Mouse (Mus musculus) CH12.LX (cell line): ENCODE results near the gene Gpr152.
"Not testable (repeated sequence)": the region's sequence is repeated elsewhere in the genome, so short reads cannot be mapped to it uniquely, and the experiment has no call there.

Source experiments
- CHD2 ChIP-seq: IDR thresholded peaks from 2 replicates; pipeline ENCODE4 v1.6.1; 2011; ENCODE audit warnings: low read length, improper control_type of control experiment
- CTCF ChIP-seq, 2 experiments: IDR thresholded peaks in 1 of 2; conservative IDR thresholded peaks in 1 of 2; 2 replicates each; pipeline ENCODE4 v1.5.1; 2011 to 2012; ENCODE audit warnings: low read depth in 2 of 2, low read length in 2 of 2, improper control_type of control experiment in 1 of 2, inconsistent platforms in 1 of 2, mild to moderate bottlenecking in 1 of 2, moderate library complexity in 1 of 2
- EP300 ChIP-seq: IDR thresholded peaks from 2 replicates; pipeline ENCODE4 v1.6.1; 2011; ENCODE audit warnings: low read length, improper control_type of control experiment
- HCFC1 ChIP-seq: IDR thresholded peaks from 2 replicates; pipeline ENCODE4 v1.6.1; 2012; ENCODE audit warnings: low read depth, mild to moderate bottlenecking, inconsistent platforms, low read length, improper control_type of control experiment
- MAX ChIP-seq: IDR thresholded peaks from 2 replicates; pipeline ENCODE4 v1.6.1; 2011; ENCODE audit warnings: low read length, improper control_type of control experiment
- ZMIZ1 ChIP-seq: IDR thresholded peaks from 2 replicates; pipeline ENCODE4 v1.6.1; 2012; ENCODE audit warnings: low read depth, mild to moderate bottlenecking, inconsistent platforms, low read length, improper control_type of control experiment
- ZNF384 ChIP-seq: IDR thresholded peaks from 2 replicates; pipeline ENCODE4 v1.6.1; 2012; ENCODE audit warnings: low read depth, low read length, improper control_type of control experiment, inconsistent platforms

GRCm38 (mm10) chr19:4121896-4122295 lies 17.7 kb upstream of the Gpr152 start:
- not testable (repeated sequence) for TF ChIP-seq CTCF (conservative IDR thresholded peaks at IDR 0.05 in 1 of 2, IDR thresholded peaks at IDR 0.05 in 1 of 2; ENCODE audit: low read depth in 2 of 2, low read length in 2 of 2); HCFC1; EP300; CHD2; ZMIZ1; ZNF384; MAX
